Mouse (Mus musculus) myocyte (in vitro differentiated cells): ENCODE data around the gene Slc25a17. TPM values are rescaled to one million over a fixed set of nuclear protein-coding genes. Genes with fewer than 3 reads are reported as not detected.
A peak's percentile ranks its signal among the peaks of the same experiment; 100 is the strongest.

ENCODE experiments used
- H3K27me3 ChIP-seq: one replicate; pipeline ENCODE4 v1.6.1; 2011; ENCODE audit not compliant: control insufficient read depth, insufficient read depth, insufficient read length
- H3K36me3 ChIP-seq: one replicate; pipeline ENCODE4 v1.6.1; 2011; ENCODE audit not compliant: control insufficient read depth, insufficient read depth
- H3K4me2 ChIP-seq: one replicate; pipeline ENCODE4 v1.6.1; 2011; ENCODE audit warnings: low read depth, control low read depth
- H3K4me3 ChIP-seq: one replicate; pipeline ENCODE4 v1.5.1; 2011; ENCODE audit warnings: mild to moderate bottlenecking, control low read depth, moderate library complexity
- H3K79me2 ChIP-seq: one replicate; pipeline ENCODE4 v1.6.1; 2011; ENCODE audit not compliant: control insufficient read depth, insufficient read depth
- H3ac ChIP-seq: one replicate; pipeline ENCODE4 v1.6.1; 2011; ENCODE audit not compliant: control insufficient read depth, insufficient read length
- CEBPB ChIP-seq: IDR thresholded peaks from 2 replicates; pipeline ENCODE4 v1.6.1; 2011; ENCODE audit warnings: mild to moderate bottlenecking, moderate library complexity; ENCODE audit not compliant: poor library complexity, insufficient read depth, severe bottlenecking
- E2F4 ChIP-seq: IDR thresholded peaks from one replicate; pipeline ENCODE4 v1.6.1; 2011; ENCODE audit warnings: mild to moderate bottlenecking, control low read depth, moderate library complexity; ENCODE audit not compliant: insufficient read depth
- MAX ChIP-seq: IDR thresholded peaks from one replicate; pipeline ENCODE4 v1.6.1; 2011; ENCODE audit warnings: low read depth, mild to moderate bottlenecking, control low read depth
- MYOD1 ChIP-seq, 3 experiments: IDR thresholded peaks; one replicate each; pipeline ENCODE4 v1.6.1; 2011; ENCODE audit warnings: control low read depth in 2 of 3, low read depth in 2 of 3, mild to moderate bottlenecking in 2 of 3, moderate library complexity in 1 of 3; ENCODE audit not compliant: insufficient read length in 2 of 3, control insufficient read depth in 1 of 3
- MYOG ChIP-seq, 3 experiments: IDR thresholded peaks; one replicate each; pipeline ENCODE4 v1.6.1; 2011; ENCODE audit warnings: control low read depth in 2 of 3, low read depth in 2 of 3, mild to moderate bottlenecking in 2 of 3; ENCODE audit not compliant: insufficient read length in 2 of 3, control insufficient read depth in 1 of 3, insufficient read depth in 1 of 3
- POLR2A ChIP-seq: IDR thresholded peaks from one replicate; pipeline ENCODE4 v1.6.1; 2011; ENCODE audit warnings: low read depth, mild to moderate bottlenecking, control low read depth, moderate library complexity; ENCODE audit not compliant: insufficient read length
- POLR2AphosphoS2 ChIP-seq: IDR thresholded peaks from one replicate; pipeline ENCODE4 v1.6.1; 2011; ENCODE audit warnings: low read depth, control low read depth; ENCODE audit not compliant: insufficient read length
- REST ChIP-seq: IDR thresholded peaks from one replicate; pipeline ENCODE4 v1.6.1; 2011; ENCODE audit warnings: mild to moderate bottlenecking, control low read depth, moderate library complexity; ENCODE audit not compliant: insufficient read depth, insufficient read length
- SRF ChIP-seq: IDR thresholded peaks from one replicate; pipeline ENCODE4 v1.6.1; 2011; ENCODE audit warnings: low read depth; ENCODE audit not compliant: control insufficient read depth, insufficient read length
- TCF12 ChIP-seq: IDR thresholded peaks from one replicate; pipeline ENCODE4 v1.6.1; 2011; ENCODE audit warnings: mild to moderate bottlenecking, control low read depth; ENCODE audit not compliant: poor library complexity, insufficient read depth, severe bottlenecking
- TCF3 ChIP-seq: IDR thresholded peaks from one replicate; pipeline ENCODE4 v1.6.1; 2011; ENCODE audit warnings: low read depth, control low read depth; ENCODE audit not compliant: insufficient read length
- USF1 ChIP-seq: IDR thresholded peaks from one replicate; pipeline ENCODE4 v1.6.1; 2011; ENCODE audit warnings: low read depth, mild to moderate bottlenecking, control low read depth, moderate library complexity
- polyA plus RNA-seq: library from polyadenylated mRNA; unstranded; fragments of >200 nt; fragmentation: generic; extraction: Trizol; gene quantifications from one replicate; pipeline ENCODE4 v1.2.1, GENCODE M21; 2012; ENCODE audit warnings: missing spikeins

The Slc25a17 gene
- polyA plus RNA-seq, 1 experiment = 40.9 TPM

DNA sequence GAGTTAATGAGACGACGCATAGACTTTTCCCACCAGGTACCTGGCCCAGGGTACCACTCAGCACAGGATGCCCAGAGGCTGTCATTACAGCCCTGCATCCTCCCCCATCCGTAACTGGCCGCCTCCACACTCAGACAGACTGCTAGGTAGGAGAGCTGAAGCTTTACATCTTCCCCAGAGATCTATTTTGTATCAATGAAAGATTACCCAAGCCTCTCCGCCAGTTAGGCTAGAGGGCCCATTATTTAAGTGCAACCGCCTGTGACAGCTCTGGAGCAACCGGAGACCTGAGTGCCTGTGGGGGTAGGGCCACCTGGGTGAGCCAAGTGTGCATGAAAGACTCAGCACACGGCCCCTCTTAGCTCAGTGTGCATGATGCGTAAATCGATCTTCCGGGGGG lies 82.7 kb downstream of the Slc25a17 start:
- Histone ChIP-seq H3ac (no peak overlapping the region), H3K4me2 (no peak overlapping the region), H3K79me2 (no peaks in the 10 kb centered on the region), H3K27me3 (no peaks in the 10 kb centered on the region), H3K36me3 (no peaks in the 10 kb centered on the region), H3K4me3 (no peak overlapping the region)
- TF ChIP-seq E2F4 (no peak), TCF12 (no peak), SRF (no peak), TCF3 (no peak), MYOD1 (IDR thresholded peaks at IDR 0.05; ENCODE audit: control insufficient read depth in 1 of 3, insufficient read length in 2 of 3, low read depth in 2 of 3) (no peak), USF1 (no peak), POLR2AphosphoS2 (no peak), REST (no peak), POLR2A (no peak), CEBPB (no peak), MYOG (IDR thresholded peaks at IDR 0.05; ENCODE audit: control insufficient read depth in 1 of 3, insufficient read depth in 1 of 3, insufficient read length in 2 of 3, low read depth in 2 of 3) (no peak), MAX (no peak)

GRCm38 (mm10) chr15:81273361-81273760 lies 87.3 kb downstream of the Slc25a17 start:
- H3K27me3 ChIP-seq = no peaks in the 10 kb centered on the region
- no peak overlapping the region for H3K4me3 ChIP-seq
- no peak overlapping the region for H3ac ChIP-seq
- H3K4me2 ChIP-seq = no peak overlapping the region
- TF ChIP-seq TCF12 (no peak), TCF3 (no peak), MYOD1 (IDR thresholded peaks at IDR 0.05; ENCODE audit: control insufficient read depth in 1 of 3, insufficient read length in 2 of 3, low read depth in 2 of 3) (no peak), SRF (no peak), USF1 (no peak), E2F4 (no peak), MAX (no peak), REST (no peak), MYOG (IDR thresholded peaks at IDR 0.05; ENCODE audit: control insufficient read depth in 1 of 3, insufficient read depth in 1 of 3, insufficient read length in 2 of 3, low read depth in 2 of 3) (no peak), POLR2A (no peak), POLR2AphosphoS2 (no peak), CEBPB (no peak)
- no peaks in the 10 kb centered on the region for H3K36me3 ChIP-seq
- H3K79me2 ChIP-seq = no peaks in the 10 kb centered on the region

GRCm38 (mm10) chr15:81272305-81273053 lies 88.1 kb downstream of the Slc25a17 start:
- no peaks in the 10 kb centered on the region for H3K27me3 ChIP-seq
- no peaks in the 10 kb centered on the region for H3K79me2 ChIP-seq
- no peak overlapping the region for H3ac ChIP-seq
- TF ChIP-seq POLR2A (peak; percentile 40), MAX (no peak)
- peak overlapping the region; percentile 76 for H3K4me2 ChIP-seq
- H3K36me3 ChIP-seq = no peaks in the 10 kb centered on the region
- no peak overlapping the region for H3K4me3 ChIP-seq

Other genes with a start within 250 kb of the Slc25a17 start
- 36.0 TPM for gene Mrtfa, start 170.1 kb downstream of the Slc25a17 start, polyA plus RNA-seq
- gene Mchr1, start 125.3 kb downstream of the Slc25a17 start, polyA plus RNA-seq = 0.44 TPM
- gene St13, start 39.3 kb upstream of the Slc25a17 start, polyA plus RNA-seq = 228 TPM
- 6.3 TPM for gene Xpnpep3, start 39.3 kb upstream of the Slc25a17 start, polyA plus RNA-seq
- gene Dnajb7, start 47.5 kb upstream of the Slc25a17 start, polyA plus RNA-seq = 0.06 TPM
- 326 TPM for gene Rbx1, start 105.5 kb upstream of the Slc25a17 start, polyA plus RNA-seq
- 17.7 TPM for gene Ep300, start 224.5 kb upstream of the Slc25a17 start, polyA plus RNA-seq